Mouse (Mus musculus): Measurements from ENCODE around the gene A930033H14Rik. TPM values are rescaled to one million over a fixed set of nuclear protein-coding genes. Genes with fewer than 3 reads are reported as not detected.

Gene A930033H14Rik
- polyA plus RNA-seq, 1 experiment from 2014 or later = 2.2 TPM

- H3K27ac ChIP-seq = peak overlapping the region; percentile 84
- no peaks in the 10 kb centered on the region for H3K36me3 ChIP-seq
- H3K9ac ChIP-seq = no peak overlapping the region
- peak overlapping the region; percentile 55 for H3K4me2 ChIP-seq
- no peaks in the 10 kb centered on the region for H3K9me3 ChIP-seq (replicated peaks)
- no peaks in the 10 kb centered on the region for H3K4me1 ChIP-seq
- 16% methylated on average over 21 of the region's 21 CpGs for WGBS
- ATAC-seq (replicated peaks; ENCODE audit: low FRiP score) = peak; percentile 85
- H3K4me3 ChIP-seq (replicated peaks) = peak overlapping the region; percentile 38
- no peaks in the 10 kb centered on the region for H3K27me3 ChIP-seq
Observed at GRCm38 (mm10) chr10:69185894-69186893, 26.7 kb downstream of the A930033H14Rik start.

DNA sequence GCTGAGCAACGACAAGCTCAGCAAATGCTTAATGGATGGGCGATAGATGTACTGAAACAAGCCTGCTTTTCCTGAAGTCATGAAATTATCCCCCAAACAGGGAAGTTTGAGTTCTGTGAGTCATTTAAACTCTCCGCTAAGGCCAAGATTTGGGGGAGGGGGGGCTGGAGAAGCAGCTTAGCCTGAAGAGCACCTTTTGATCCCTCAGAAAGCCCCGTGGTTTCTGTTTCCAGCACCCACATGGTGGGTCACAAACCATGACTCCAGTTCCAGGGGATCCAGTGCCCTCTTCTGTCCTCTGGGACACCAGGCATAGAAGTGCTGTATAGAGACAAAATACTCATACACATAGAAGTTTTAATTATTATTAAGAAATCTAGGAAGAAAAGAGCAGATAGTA lies 27.5 kb downstream of the A930033H14Rik start:
- 70% methylated on average over 4 of the region's 4 CpGs for WGBS
- Histone ChIP-seq H3K4me2 (peak overlapping the region; percentile 55), H3K36me3 (no peaks in the 10 kb centered on the region), H3K4me1 (no peaks in the 10 kb centered on the region), H3K9ac (no peak overlapping the region), H3K4me3 (replicated peaks) (no peak overlapping the region), H3K9me3 (replicated peaks) (no peaks in the 10 kb centered on the region), H3K27me3 (no peaks in the 10 kb centered on the region), H3K27ac (peak overlapping the region; percentile 84)
- ATAC-seq (replicated peaks; ENCODE audit: low FRiP score) = no peak

- Histone ChIP-seq H3K27me3 (no peaks in the 10 kb centered on the region), H3K4me2 (no peak overlapping the region), H3K9ac (no peak overlapping the region), H3K27ac (peak overlapping the region; percentile 84), H3K4me1 (no peaks in the 10 kb centered on the region), H3K4me3 (replicated peaks) (no peak overlapping the region), H3K9me3 (replicated peaks) (no peaks in the 10 kb centered on the region), H3K36me3 (no peaks in the 10 kb centered on the region)
- 94% methylated on average over 4 of the region's 4 CpGs for WGBS
- no peak for ATAC-seq (replicated peaks; ENCODE audit: low FRiP score)
Observed at GRCm38 (mm10) chr10:69184903-69185302, 28.0 kb downstream of the A930033H14Rik start.

- Histone ChIP-seq H3K4me1 (no peaks in the 10 kb centered on the region), H3K4me2 (no peak overlapping the region), H3K9me3 (replicated peaks) (peaks cover 4% of the 10 kb centered on the region; the same call in 1 of the 2 replicates), H3K4me3 (replicated peaks) (no peak overlapping the region), H3K27me3 (no peaks in the 10 kb centered on the region), H3K9ac (no peak overlapping the region), H3K36me3 (no peaks in the 10 kb centered on the region), H3K27ac (peak overlapping the region; percentile 5; the same call in 1 of the 2 replicates)
- 55% methylated on average over 3 of the region's 3 CpGs for WGBS
- ATAC-seq (replicated peaks; ENCODE audit: low FRiP score) = no peak
Observed at GRCm38 (mm10) chr10:69180997-69181396, 31.9 kb downstream of the A930033H14Rik start.

GRCm38 (mm10) chr10:69179341-69179740 lies 33.6 kb downstream of the A930033H14Rik start:
- Histone ChIP-seq H3K27me3 (no peaks in the 10 kb centered on the region), H3K36me3 (no peaks in the 10 kb centered on the region), H3K9me3 (replicated peaks) (peaks cover 4% of the 10 kb centered on the region; the same call in 1 of the 2 replicates), H3K9ac (no peak overlapping the region), H3K4me1 (no peaks in the 10 kb centered on the region), H3K4me2 (no peak overlapping the region), H3K27ac (no peak overlapping the region), H3K4me3 (replicated peaks) (no peak overlapping the region)
- WGBS = 94% methylated on average over 1 of the region's 1 CpGs
- no peak for ATAC-seq (replicated peaks; ENCODE audit: low FRiP score)

DNA sequence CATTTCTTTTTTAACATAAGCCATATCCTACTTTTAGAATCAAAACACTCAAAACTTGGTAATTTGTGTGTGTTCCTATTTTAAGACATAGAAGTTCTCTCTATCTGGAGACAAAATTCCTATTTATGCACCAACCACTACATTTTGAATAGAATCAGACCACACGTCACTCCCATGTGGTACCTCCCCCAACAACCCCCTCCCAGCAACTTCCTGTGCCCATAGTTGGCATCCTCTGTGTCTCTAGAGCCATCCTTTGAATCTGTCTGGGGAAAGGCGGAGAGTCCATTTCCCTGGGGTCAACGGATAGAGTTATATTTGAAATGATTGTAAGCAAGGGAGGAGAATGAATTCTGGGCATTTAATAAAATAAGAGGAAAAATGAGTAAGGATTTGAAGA lies 36.8 kb downstream of the A930033H14Rik start:
- H3K27me3 ChIP-seq = no peaks in the 10 kb centered on the region
- H3K4me1 ChIP-seq = no peaks in the 10 kb centered on the region
- H3K4me3 ChIP-seq (replicated peaks) = no peak overlapping the region
- no peaks in the 10 kb centered on the region for H3K36me3 ChIP-seq
- no peak overlapping the region for H3K27ac ChIP-seq
- no peak overlapping the region for H3K9ac ChIP-seq
- 80% methylated on average over 3 of the region's 3 CpGs for WGBS
- no peak overlapping the region for H3K4me2 ChIP-seq
- no peak for ATAC-seq (replicated peaks; ENCODE audit: low FRiP score)
- H3K9me3 ChIP-seq (replicated peaks) = peaks cover 4% of the 10 kb centered on the region; the same call in 1 of the 2 replicates

- no peaks in the 10 kb centered on the region for H3K36me3 ChIP-seq
- H3K9ac ChIP-seq = no peak overlapping the region
- H3K4me3 ChIP-seq (replicated peaks) = no peak overlapping the region
- H3K9me3 ChIP-seq (replicated peaks) = no peaks in the 10 kb centered on the region
- 71% methylated on average over 3 of the region's 3 CpGs for WGBS
- H3K4me1 ChIP-seq = no peaks in the 10 kb centered on the region
- H3K4me2 ChIP-seq = no peak overlapping the region
- H3K27ac ChIP-seq = no peak overlapping the region
- ATAC-seq (replicated peaks; ENCODE audit: low FRiP score) = no peak
- no peaks in the 10 kb centered on the region for H3K27me3 ChIP-seq
Observed at GRCm38 (mm10) chr10:69172412-69172811, 40.5 kb downstream of the A930033H14Rik start.

- Histone ChIP-seq H3K36me3 (no peaks in the 10 kb centered on the region), H3K9ac (no peak overlapping the region), H3K4me3 (replicated peaks) (no peak overlapping the region), H3K4me1 (peaks cover 11% of the 10 kb centered on the region), H3K27ac (peak overlapping the region; percentile 85), H3K4me2 (peak overlapping the region; percentile 24; the same call in 1 of the 2 replicates), H3K27me3 (no peaks in the 10 kb centered on the region), H3K9me3 (replicated peaks) (peaks cover 3% of the 10 kb centered on the region; the same call in 1 of the 2 replicates)
- 66% methylated on average over 12 of the region's 12 CpGs for WGBS
- ATAC-seq (replicated peaks; ENCODE audit: low FRiP score) = 0 out of 2 replicates have a peak, but pooled peaks have one; percentile 22
Observed at GRCm38 (mm10) chr10:69166514-69166913, 46.4 kb downstream of the A930033H14Rik start.

DNA sequence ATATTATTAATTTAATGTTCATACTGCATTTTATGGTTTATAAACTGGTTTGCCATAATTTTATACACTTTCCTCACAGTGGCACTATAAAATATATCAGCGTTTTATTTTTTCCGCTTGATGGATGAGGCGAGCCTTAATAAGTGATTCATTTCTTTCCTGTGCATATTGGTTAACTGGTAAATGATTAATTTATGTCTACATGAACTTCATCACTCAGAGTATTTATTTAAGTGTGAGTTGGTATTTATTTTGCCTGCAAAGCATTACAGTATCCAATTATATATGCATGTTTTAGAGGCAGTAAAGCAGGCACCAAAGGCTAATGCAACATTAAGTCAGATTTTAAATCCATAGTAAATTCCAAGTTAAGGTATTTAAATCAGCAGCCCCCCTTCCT lies 47.1 kb downstream of the A930033H14Rik start:
- Histone ChIP-seq H3K4me2 (peak overlapping the region; percentile 24; the same call in 1 of the 2 replicates), H3K27me3 (no peaks in the 10 kb centered on the region), H3K36me3 (no peaks in the 10 kb centered on the region), H3K9ac (no peak overlapping the region), H3K27ac (peak overlapping the region; percentile 85), H3K9me3 (replicated peaks) (peaks cover 3% of the 10 kb centered on the region; the same call in 1 of the 2 replicates), H3K4me3 (replicated peaks) (no peak overlapping the region), H3K4me1 (peaks cover 11% of the 10 kb centered on the region)
- ATAC-seq (replicated peaks; ENCODE audit: low FRiP score) = no peak; the same call in 1 of the 2 replicates
- WGBS = 68% methylated on average over 3 of the region's 3 CpGs

DNA sequence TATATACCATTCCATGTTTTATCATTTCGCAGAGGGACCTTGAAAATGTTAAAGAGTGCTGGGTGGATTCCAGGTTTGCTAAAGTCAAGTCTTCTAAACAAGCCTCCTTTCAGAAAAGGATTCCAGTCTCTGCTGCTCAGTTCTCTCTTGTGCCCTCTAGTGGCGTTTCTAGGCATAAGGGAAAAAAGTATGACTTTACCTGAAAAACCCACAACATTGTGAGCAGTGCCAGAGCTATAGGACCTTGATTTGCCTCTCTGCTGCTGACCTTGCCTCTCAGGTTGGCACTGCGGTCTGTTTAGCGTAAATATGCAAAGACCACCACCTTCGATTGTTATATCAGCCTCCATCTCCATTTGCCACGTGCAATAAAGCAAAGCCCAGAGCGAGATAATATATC lies 47.8 kb downstream of the A930033H14Rik start:
- Histone ChIP-seq H3K4me1 (peaks cover 11% of the 10 kb centered on the region), H3K4me3 (replicated peaks) (no peak overlapping the region), H3K4me2 (no peak overlapping the region), H3K27ac (peak overlapping the region; percentile 84), H3K9me3 (replicated peaks) (peaks cover 3% of the 10 kb centered on the region; the same call in 1 of the 2 replicates), H3K9ac (no peak overlapping the region), H3K36me3 (no peaks in the 10 kb centered on the region), H3K27me3 (no peaks in the 10 kb centered on the region)
- 57% methylated on average over 7 of the region's 7 CpGs for WGBS
- no peak for ATAC-seq (replicated peaks; ENCODE audit: low FRiP score)

- Histone ChIP-seq H3K4me3 (replicated peaks) (no peak overlapping the region), H3K27ac (no peak overlapping the region)
Observed at GRCm38 (mm10) chr10:69163216-69163615, 49.7 kb downstream of the A930033H14Rik start.

DNA sequence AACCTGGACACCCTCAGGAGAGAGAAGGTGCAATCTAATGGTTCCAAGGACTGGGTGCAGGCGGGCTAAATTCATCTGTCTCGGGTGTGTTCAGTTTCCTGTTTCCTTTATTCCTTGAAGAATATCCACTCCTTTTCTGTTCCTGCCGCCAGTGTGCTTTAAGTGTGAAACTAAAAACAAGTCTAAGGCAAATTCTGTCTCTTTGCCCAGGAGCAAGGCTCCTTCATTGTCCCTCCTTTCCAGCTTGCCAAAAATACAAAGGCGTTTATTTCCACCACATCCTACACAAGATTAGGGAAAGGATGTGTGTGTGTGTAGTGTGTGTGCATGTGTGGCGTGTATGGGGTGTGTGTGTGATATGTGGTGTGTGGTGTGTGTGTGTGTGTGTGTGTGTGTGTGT lies 50.3 kb downstream of the A930033H14Rik start:
- Histone ChIP-seq H3K4me3 (replicated peaks) (no peak overlapping the region), H3K36me3 (no peaks in the 10 kb centered on the region), H3K9ac (no peak overlapping the region), H3K4me2 (no peak overlapping the region), H3K4me1 (peaks cover 11% of the 10 kb centered on the region), H3K27ac (no peak overlapping the region), H3K9me3 (replicated peaks) (peaks cover 3% of the 10 kb centered on the region; the same call in 1 of the 2 replicates), H3K27me3 (no peaks in the 10 kb centered on the region)
- 77% methylated on average over 5 of the region's 5 CpGs for WGBS
- ATAC-seq (replicated peaks; ENCODE audit: low FRiP score) = no peak

More at GRCm38 (mm10) chr10:69163216-69163615, 49.7 kb downstream of the A930033H14Rik start:
- Histone ChIP-seq H3K4me2 (no peak overlapping the region), H3K36me3 (no peaks in the 10 kb centered on the region), H3K9me3 (replicated peaks) (peaks cover 3% of the 10 kb centered on the region; the same call in 1 of the 2 replicates), H3K9ac (no peak overlapping the region), H3K27me3 (no peaks in the 10 kb centered on the region), H3K4me1 (peaks cover 11% of the 10 kb centered on the region)
- WGBS = 86% methylated on average over 5 of the region's 5 CpGs
- no peak for ATAC-seq (replicated peaks; ENCODE audit: low FRiP score)
